Mouse (Mus musculus): ENCODE measurements at regions not wholly inside any gene's neighbourhood (a gene's known extent, or its start where the extent isn't known, plus 50 kb on each side); places are given as distances from the start of the nearest gene placed in this dataset.
A peak's percentile ranks its signal among the peaks of the same experiment; 100 is the strongest.

GRCm38 (mm10) chr6:31871766-31872165, 178.3 kb upstream of the 1700012A03Rik start:
- Histone ChIP-seq H3K27me3 (ENCODE audit: control insufficient read depth, insufficient read depth, low read length, poor library complexity, severe bottlenecking) (no peaks in the 10 kb centered on the region), H3K36me3 (ENCODE audit: control insufficient read depth, insufficient read depth, low read length, poor library complexity, severe bottlenecking) (no peaks in the 10 kb centered on the region)
- no peak for DNase-seq (ENCODE audit: low read depth, low spot score)

- DNase-seq (ENCODE audit: low read depth, low spot score), result no peak
- H3K36me3 ChIP-seq (ENCODE audit: control insufficient read depth, insufficient read depth, low read length, poor library complexity, severe bottlenecking), result no peaks in the 10 kb centered on the region
Measured at GRCm38 (mm10) chr6:31861996-31862395, 188.1 kb upstream of the 1700012A03Rik start.

GRCm38 (mm10) chr6:31859621-31860020, 190.4 kb upstream of the 1700012A03Rik start:
- Histone ChIP-seq H3K27me3 (ENCODE audit: control insufficient read depth, insufficient read depth, low read length, poor library complexity, severe bottlenecking) (no peaks in the 10 kb centered on the region), H3K36me3 (ENCODE audit: control insufficient read depth, insufficient read depth, low read length, poor library complexity, severe bottlenecking) (no peaks in the 10 kb centered on the region)
- no peak for DNase-seq (ENCODE audit: low read depth, low spot score)

More at GRCm38 (mm10) chr6:31861996-31862395, 188.1 kb upstream of the 1700012A03Rik start:
- H3K27me3 ChIP-seq (ENCODE audit: control insufficient read depth, insufficient read depth, low read length, poor library complexity, severe bottlenecking), result no peaks in the 10 kb centered on the region

GRCm38 (mm10) chr6:31854261-31854660, 195.8 kb upstream of the 1700012A03Rik start:
- no peaks in the 10 kb centered on the region for H3K36me3 ChIP-seq (ENCODE audit: control insufficient read depth, insufficient read depth, low read length, poor library complexity, severe bottlenecking)
- H3K27me3 ChIP-seq (ENCODE audit: control insufficient read depth, insufficient read depth, low read length, poor library complexity, severe bottlenecking), result no peaks in the 10 kb centered on the region
- DNase-seq (ENCODE audit: low read depth, low spot score), result no peak

- Histone ChIP-seq H3K27me3 (ENCODE audit: control insufficient read depth, insufficient read depth, low read length, poor library complexity, severe bottlenecking) (no peaks in the 10 kb centered on the region), H3K36me3 (ENCODE audit: control insufficient read depth, insufficient read depth, low read length, poor library complexity, severe bottlenecking) (no peaks in the 10 kb centered on the region)
- no peak for DNase-seq (ENCODE audit: low read depth, low spot score)
Measured at GRCm38 (mm10) chr6:31846319-31846718, 203.7 kb upstream of the 1700012A03Rik start.

GRCm38 (mm10) chr6:31845671-31846070, 204.4 kb upstream of the 1700012A03Rik start:
- no peak for DNase-seq (ENCODE audit: low read depth, low spot score)
- no peaks in the 10 kb centered on the region for H3K36me3 ChIP-seq (ENCODE audit: control insufficient read depth, insufficient read depth, low read length, poor library complexity, severe bottlenecking)

GRCm38 (mm10) chr6:31840621-31841020, 209.4 kb upstream of the 1700012A03Rik start:
- Histone ChIP-seq H3K27me3 (ENCODE audit: control insufficient read depth, insufficient read depth, low read length, poor library complexity, severe bottlenecking) (no peaks in the 10 kb centered on the region), H3K36me3 (ENCODE audit: control insufficient read depth, insufficient read depth, low read length, poor library complexity, severe bottlenecking) (no peaks in the 10 kb centered on the region)
- DNase-seq (ENCODE audit: low read depth, low spot score), result no peak

More at GRCm38 (mm10) chr6:31845671-31846070, 204.4 kb upstream of the 1700012A03Rik start:
- H3K27me3 ChIP-seq (ENCODE audit: control insufficient read depth, insufficient read depth, low read length, poor library complexity, severe bottlenecking), result no peaks in the 10 kb centered on the region

- H3K27me3 ChIP-seq (ENCODE audit: control insufficient read depth, insufficient read depth, low read length, poor library complexity, severe bottlenecking), result no peaks in the 10 kb centered on the region
- no peaks in the 10 kb centered on the region for H3K36me3 ChIP-seq (ENCODE audit: control insufficient read depth, insufficient read depth, low read length, poor library complexity, severe bottlenecking)
- DNase-seq (ENCODE audit: low read depth, low spot score), result peak; percentile 18
Measured at GRCm38 (mm10) chr6:31838588-31838987, 211.5 kb upstream of the 1700012A03Rik start.

GRCm38 (mm10) chr6:31835795-31836194, 214.3 kb upstream of the 1700012A03Rik start:
- no peaks in the 10 kb centered on the region for H3K27me3 ChIP-seq (ENCODE audit: control insufficient read depth, insufficient read depth, low read length, poor library complexity, severe bottlenecking)
- H3K36me3 ChIP-seq (ENCODE audit: control insufficient read depth, insufficient read depth, low read length, poor library complexity, severe bottlenecking), result no peaks in the 10 kb centered on the region
- DNase-seq (ENCODE audit: low read depth, low spot score), result no peak

GRCm38 (mm10) chr6:31834503-31834902, 215.5 kb upstream of the 1700012A03Rik start:
- Histone ChIP-seq H3K36me3 (ENCODE audit: control insufficient read depth, insufficient read depth, low read length, poor library complexity, severe bottlenecking) (no peaks in the 10 kb centered on the region), H3K27me3 (ENCODE audit: control insufficient read depth, insufficient read depth, low read length, poor library complexity, severe bottlenecking) (no peaks in the 10 kb centered on the region)
- DNase-seq (ENCODE audit: low read depth, low spot score), result no peak

GRCm38 (mm10) chr6:31830610-31831009, 219.4 kb upstream of the 1700012A03Rik start:
- DNase-seq (ENCODE audit: low read depth, low spot score), result no peak
- Histone ChIP-seq H3K36me3 (ENCODE audit: control insufficient read depth, insufficient read depth, low read length, poor library complexity, severe bottlenecking) (no peaks in the 10 kb centered on the region), H3K27me3 (ENCODE audit: control insufficient read depth, insufficient read depth, low read length, poor library complexity, severe bottlenecking) (no peaks in the 10 kb centered on the region)

GRCm38 (mm10) chr6:31823616-31824015, 226.4 kb upstream of the 1700012A03Rik start:
- no peak for DNase-seq (ENCODE audit: low read depth, low spot score)
- Histone ChIP-seq H3K27me3 (ENCODE audit: control insufficient read depth, insufficient read depth, low read length, poor library complexity, severe bottlenecking) (no peaks in the 10 kb centered on the region), H3K36me3 (ENCODE audit: control insufficient read depth, insufficient read depth, low read length, poor library complexity, severe bottlenecking) (no peaks in the 10 kb centered on the region)

- Histone ChIP-seq H3K27me3 (ENCODE audit: control insufficient read depth, insufficient read depth, low read length, poor library complexity, severe bottlenecking) (no peaks in the 10 kb centered on the region), H3K36me3 (ENCODE audit: control insufficient read depth, insufficient read depth, low read length, poor library complexity, severe bottlenecking) (no peaks in the 10 kb centered on the region)
- DNase-seq (ENCODE audit: low read depth, low spot score), result no peak
Measured at GRCm38 (mm10) chr6:31822186-31823085, 227.6 kb upstream of the 1700012A03Rik start.

GRCm38 (mm10) chr6:31821621-31822020, 228.4 kb upstream of the 1700012A03Rik start:
- H3K36me3 ChIP-seq (ENCODE audit: control insufficient read depth, insufficient read depth, low read length, poor library complexity, severe bottlenecking), result no peaks in the 10 kb centered on the region
- no peak for DNase-seq (ENCODE audit: low read depth, low spot score)
- H3K27me3 ChIP-seq (ENCODE audit: control insufficient read depth, insufficient read depth, low read length, poor library complexity, severe bottlenecking), result no peaks in the 10 kb centered on the region

- no peaks in the 10 kb centered on the region for H3K27me3 ChIP-seq (ENCODE audit: control insufficient read depth, insufficient read depth, low read length, poor library complexity, severe bottlenecking)
- DNase-seq (ENCODE audit: low read depth, low spot score), result no peak
Measured at GRCm38 (mm10) chr6:31817640-31818039, 232.4 kb upstream of the 1700012A03Rik start.

More at GRCm38 (mm10) chr6:31817640-31818039, 232.4 kb upstream of the 1700012A03Rik start:
- H3K36me3 ChIP-seq (ENCODE audit: control insufficient read depth, insufficient read depth, low read length, poor library complexity, severe bottlenecking), result no peaks in the 10 kb centered on the region
